Mouse (Mus musculus): ENCODE results near the gene Trp53i11.

Trp53i11 gene

DNA sequence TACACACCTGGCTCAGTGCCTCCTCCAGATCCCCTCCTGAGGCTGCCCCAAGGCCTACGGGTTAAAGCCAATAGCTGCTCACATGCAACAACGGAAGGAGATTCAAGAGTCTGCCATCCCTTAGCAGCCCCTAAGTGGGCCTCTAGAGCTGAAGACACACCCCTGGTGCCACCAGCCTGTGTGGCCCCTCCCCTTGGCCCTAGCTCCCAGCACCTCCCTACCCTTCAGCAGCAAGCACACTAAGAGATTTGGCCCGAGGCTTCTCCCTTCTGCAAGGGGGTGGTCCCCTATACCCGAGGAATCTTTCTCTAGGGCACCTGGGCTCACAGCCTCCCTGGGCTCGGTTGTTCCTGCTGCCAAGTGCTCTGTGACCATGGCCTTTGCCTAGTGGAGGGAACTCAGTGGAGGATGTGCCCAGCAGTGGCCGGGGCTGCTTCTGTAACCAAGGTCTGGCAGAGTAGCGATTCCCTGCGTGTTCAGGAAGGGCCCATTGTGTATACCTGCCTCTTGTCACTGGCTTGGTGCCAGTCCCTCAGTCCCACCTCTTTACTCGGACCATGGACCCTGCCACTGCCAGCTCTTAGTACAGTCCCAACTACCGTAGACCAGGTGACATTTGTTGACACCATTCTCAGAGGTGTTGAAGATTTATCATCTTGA, 13.5 kb downstream of the Trp53i11 start:
- no peak for DNase-seq

- DNase-seq = no peak
These were observed 14.6 kb downstream of the Trp53i11 start for GRCm38 (mm10) chr2:93201997-93202396.

DNA sequence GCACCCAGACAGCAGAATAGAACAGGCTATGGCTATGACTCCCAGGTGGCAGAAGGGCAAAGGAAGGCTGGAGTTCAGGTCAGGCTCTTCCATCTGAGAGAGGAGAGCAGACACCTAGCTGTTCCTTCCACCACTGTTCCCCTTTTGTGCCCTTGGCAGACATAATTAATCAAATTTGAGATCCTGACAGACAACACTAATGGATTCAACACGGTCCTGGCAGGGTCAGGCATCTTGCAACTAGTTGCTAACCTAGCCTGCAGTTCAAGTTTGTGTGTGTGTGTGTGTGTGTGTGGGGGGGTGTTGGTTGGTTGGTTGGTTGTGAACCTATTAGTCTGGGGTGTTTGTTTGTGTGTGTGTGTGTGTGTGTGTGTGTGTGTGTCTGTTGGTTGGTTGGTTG, 15.4 kb downstream of the Trp53i11 start:
- no peak for DNase-seq

DNA sequence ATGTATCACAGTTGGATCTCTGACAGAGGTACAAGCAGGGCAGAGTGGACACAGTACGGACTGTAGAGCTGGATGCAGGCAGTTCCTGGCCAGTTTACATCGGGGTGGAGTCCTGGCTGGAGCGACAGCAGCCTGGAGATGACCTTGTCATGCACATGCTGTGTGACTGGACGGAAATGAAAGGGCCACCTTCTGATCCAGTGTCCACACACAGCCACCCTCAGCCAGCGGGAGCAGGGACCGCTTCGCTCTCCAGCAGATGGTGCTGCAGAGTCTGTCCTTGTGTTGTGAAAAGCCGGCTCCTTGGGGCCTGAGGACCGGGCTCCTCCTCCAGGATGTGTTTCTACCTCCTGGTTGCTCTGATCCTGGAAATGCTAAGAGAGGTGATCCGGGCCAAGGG, 16.3 kb downstream of the Trp53i11 start:
- DNase-seq = peak; percentile 63

DNA sequence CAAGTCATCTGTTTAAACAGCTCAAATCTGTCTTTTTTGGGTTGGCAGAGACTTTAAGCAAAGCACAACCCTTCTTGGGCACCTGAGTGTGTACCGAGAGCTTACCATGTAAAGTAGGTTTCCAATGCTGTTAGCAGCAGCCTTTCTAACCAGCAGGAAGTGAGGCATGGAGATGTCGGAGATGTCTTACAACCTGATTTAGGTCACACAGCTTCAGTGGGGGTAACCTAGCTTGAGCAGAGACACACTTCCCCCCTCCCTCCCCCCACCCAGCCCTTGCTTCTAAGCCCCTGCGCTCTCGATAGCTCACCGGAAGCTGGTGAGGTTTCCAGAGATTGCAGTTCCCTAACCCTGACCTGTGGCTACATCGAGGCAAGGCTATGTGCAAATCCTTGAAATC, 17.2 kb downstream of the Trp53i11 start:
- peak; percentile 41 for DNase-seq

- DNase-seq = no peak
These were observed 18.8 kb downstream of the Trp53i11 start for GRCm38 (mm10) chr2:93206126-93206525.

DNA sequence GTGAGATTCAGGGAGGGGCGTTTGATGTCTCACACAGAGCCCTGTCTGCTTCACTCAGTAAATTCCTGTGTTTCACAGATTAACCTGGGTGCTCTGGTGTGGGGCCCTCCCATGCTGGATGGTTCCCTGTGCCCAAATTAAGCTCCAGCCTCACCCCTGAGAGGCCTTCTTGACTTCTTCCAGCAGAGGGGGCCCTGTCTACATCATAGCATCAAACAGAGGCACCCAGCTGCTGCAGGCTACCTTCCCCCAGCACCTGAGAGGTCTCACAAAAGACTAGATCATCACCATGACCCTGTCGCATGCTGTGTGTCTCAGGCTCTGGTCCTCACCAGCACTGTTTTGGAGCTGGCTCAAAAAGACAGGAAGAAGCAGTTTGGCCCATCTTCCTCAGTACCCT, 25.0 kb downstream of the Trp53i11 start:
- DNase-seq = no peak

DNA sequence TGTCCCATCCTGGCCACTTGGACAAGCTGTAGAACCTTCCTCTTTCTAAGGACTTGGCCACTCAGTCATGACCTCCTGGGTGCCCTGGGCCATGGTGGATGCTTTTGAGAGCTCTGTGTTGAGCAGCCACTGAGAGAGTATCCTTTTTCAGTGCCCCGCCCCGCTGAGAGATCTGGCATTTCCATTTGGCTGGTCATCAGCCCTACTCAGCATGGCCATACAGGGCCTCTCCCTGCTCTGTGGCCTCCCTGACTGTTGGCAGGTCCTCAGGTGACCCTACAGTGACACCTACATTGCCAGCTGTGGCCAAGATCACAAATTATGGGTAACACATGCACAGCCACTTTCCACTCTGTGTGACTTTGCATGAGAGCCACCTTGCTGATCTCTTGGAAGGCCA, 25.5 kb downstream of the Trp53i11 start:
- no peak for DNase-seq

DNA sequence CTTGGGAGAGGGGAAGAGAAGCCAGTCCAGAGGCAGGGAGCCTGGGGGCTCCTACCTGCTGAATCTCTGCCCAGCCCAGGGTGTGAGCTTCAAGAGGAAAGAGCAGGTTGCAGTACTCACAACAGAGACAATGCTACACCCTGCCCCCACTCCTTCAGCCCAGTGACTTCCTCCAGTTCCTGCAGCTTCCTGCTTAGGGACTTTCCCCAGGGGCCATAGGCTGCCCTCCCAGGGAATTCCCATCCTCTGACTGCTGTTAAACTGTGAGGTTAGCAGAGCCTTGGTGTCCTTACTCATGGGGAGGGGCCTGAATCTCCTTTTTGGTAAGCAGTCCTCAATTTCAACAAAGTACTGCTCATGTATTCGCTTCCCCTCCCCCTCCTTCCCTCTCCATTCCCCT, 26.8 kb downstream of the Trp53i11 start:
- DNase-seq = peak; percentile 33

- no peak for DNase-seq
These were observed 28.4 kb downstream of the Trp53i11 start for GRCm38 (mm10) chr2:93215790-93216189.

DNA sequence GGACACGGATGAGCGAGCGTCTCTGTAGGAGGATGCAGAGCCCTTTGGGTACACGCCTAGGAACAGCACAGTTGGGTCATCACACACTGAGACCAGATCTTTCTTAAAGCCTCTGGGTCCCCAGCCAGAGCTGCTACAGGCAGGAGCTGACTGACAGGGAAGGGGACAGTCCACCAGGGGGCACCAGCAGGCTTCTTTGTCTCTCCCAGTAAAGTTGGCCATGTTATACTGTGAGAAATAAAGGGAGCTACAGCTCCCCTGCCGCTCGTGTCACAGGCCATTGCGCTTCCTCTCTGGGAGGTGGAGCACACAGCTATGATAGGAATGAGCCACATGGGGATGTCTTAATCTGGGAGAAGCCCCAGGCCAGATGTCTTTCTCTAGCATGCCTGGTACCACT, 29.7 kb downstream of the Trp53i11 start:
- DNase-seq = peak; percentile 86

DNA sequence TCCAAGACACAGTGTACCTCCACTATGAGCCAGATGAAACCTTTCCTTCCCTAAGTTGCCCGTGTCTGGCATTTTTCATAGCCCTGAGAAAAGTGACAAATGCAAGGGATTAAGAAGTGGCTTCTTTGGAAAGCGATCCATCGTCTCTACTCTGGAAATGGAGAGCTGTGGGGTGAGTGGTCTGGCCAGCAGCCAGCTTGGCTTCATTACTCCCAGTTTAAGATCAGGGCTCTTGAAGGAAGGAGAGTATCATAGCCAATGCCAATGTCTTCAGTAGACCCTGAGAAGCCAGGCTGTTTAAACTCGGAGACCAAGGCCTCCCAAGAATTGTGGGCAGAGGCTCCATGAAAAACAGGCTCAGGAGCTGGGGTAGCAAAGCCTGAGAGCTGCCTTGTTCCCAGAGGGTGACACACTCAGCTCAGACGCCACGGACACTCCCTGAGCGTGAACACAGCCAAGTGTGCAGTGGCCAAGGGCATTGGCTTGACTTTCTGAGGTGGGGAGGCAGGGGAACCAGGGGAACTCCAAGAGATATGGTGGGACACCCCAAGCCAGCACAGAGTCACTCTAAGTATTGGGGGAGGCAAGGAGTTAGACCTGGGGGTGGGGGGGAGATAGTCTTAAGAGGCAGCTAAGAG, 31.1 kb downstream of the Trp53i11 start:
- DNase-seq = no peak

GRCm38 (mm10) chr2:93219576-93219975, 32.2 kb downstream of the Trp53i11 start:
- no peak for DNase-seq

DNA sequence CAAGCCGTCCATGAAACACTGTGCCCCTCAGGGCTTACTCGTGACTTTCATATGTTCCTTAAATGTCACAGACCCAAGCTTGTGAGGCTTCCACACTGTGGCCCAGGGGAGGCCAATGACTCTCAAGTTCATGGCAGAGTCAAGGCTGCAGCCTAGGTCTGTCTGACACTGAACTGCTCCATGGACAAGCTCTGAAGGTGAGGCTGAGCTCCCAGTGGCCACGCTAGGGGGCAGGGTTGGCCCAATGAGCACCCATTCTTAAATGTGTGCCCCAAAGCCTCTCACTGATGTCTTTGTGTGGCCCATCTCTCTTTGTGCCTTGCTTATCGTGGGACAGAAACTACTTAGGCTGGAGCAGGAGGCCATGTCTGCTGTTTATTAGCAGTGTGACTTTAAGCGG, 33.1 kb downstream of the Trp53i11 start:
- DNase-seq = no peak

- DNase-seq = no peak
These were observed 36.1 kb downstream of the Trp53i11 start for GRCm38 (mm10) chr2:93223463-93223862.

DNA sequence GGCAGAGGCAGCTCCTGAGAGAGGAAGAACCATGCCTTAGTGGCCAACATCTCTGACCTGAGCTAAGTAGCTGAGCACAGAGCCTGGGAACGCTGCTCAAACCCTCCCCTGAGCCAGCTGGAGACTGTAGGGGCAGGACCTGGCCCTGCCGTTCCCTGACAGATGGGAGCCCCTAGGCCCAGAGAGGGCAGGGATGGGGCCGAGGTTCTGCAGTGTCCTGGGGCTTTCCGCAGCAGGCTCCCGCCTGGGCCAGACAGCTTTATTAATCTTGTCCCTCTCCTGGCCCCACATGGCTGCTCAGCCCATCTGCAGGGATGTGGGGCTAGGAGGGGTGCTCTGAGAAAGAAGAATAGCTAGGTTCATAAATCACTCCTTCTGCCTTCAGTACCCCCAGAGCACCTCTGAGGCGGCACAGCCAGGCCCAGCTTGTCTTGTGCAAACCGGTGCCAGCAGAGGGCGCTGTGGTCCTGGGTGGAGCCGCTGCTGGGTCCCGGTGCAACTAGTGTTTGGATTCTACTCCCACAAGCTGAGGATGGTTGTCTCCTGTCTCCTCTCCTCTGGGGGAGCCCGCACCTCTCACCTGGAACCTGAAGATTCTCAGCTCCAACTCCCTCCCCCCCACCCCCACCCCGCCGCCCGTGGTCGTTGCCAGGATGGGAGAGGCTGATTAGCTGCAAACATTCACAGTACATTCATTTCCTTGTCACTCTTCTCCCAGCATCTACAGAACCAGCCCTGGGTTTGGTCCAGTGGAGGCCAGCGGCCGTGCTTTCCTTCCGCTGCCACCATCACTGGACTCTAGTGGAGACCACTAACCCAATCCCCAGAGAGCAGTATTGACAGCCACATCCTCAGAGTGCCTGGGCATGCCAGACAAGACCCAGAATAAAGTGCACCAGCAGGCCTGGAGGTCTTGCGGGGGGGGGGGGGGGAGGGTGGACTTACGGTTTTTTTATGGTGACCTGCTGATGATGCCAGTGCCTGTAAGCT, 39.6 kb downstream of the Trp53i11 start:
- peak; percentile 69 for DNase-seq

DNA sequence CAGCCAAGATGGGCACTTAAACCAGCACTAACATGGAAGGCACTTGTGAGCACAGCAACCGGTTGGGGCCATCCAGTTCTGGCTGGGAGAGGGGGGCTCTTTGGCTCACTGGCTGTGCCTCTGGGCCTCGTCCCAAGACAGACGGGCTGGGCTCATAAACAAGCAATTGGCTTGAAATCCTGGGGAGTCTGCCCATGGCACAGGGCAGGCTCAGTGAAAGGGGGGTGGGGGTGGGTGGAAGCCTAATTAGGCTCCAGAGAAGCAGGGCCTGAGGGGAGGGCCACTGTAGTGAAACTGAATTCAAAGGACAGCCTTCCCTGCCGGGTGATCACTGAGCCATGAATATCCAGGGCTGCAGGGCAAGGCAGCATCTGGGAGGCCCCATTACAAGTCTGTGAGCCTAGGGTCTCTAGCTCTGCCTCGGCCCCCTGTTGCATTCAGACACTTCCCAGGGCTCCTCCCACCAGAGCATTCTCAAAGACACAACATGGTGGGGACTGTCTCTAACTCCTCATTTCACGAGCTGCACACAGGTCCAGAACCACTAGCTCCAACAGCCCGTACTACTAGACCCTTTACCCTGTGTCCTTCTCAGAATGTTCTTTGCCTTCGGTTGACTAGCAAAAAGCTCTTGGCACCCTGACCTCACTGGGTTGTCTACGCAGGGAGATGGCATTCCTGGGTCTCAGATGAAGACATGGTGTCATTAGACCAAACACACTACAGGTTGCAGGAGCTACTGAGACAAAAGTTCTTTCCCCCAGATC, 40.5 kb downstream of the Trp53i11 start:
- no peak for DNase-seq

DNA sequence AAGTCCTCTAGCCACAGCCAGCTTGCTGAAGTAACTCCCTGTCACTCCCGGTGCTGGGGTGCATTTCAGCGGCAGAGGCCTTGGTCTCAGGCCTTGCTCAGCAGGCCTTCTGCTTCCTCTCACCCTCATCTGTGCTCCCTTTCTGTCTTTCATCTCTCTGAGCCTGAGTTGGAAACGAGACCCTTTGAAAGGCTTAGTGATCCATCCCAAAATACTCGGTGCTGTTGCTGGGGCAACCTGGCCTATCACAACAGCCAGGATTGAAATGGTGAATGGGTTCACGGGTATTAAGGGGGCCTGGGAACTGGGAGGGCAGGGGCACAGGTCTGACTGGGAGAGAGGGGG, 41.1 kb downstream of the Trp53i11 start:
- DNase-seq = no peak

GRCm38 (mm10) chr2:93232141-93232540, 44.8 kb downstream of the Trp53i11 start:
- no peak for DNase-seq

DNA sequence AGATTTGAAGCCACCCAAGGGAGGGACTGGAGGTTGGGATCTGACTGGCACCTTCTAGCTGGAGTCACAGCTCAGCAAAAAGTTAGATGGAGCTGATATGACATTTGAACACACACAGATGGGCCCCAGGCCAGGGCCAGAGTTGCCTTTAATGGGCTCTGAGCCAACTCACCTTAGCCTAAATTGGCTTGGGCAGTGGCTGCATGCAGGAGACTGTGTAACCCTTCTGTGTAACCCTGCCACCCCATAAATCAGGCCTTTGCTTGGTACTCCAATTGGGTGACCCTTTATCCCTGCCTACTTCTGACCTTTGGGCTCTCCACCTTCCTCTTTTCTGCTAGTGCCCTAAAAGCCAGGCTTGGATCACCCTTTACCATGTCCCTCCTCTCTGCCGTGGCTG, 49.7 kb downstream of the Trp53i11 start:
- DNase-seq = no peak

- no peak for DNase-seq
These were observed 51.5 kb downstream of the Trp53i11 start for GRCm38 (mm10) chr2:93238864-93239263.

DNA sequence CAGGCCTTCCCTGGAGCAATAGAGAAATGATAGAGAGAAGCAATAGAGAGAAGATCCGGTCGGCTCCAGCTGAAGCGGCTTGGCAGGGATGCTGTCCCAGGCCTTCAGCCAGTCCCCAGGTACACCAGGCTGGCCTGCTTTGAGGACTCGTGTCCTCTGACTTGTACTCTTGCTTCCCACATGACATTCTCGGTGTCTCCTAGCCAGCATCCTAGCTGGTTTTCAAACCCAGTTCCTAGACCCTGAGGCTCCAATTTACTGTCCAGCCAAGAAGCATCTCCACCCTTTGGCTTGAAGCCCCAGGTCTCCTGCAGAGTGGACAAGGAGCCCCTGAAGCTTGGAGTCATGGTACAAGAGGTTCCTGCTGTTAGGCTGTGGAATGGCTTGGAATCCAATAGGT, 54.8 kb downstream of the Trp53i11 start:
- DNase-seq = no peak

All from thymus, postnatal 25 days (tissue).